Mouse (Mus musculus) frontal cortex, adult 2 months (tissue): Measurements from ENCODE around the gene Asf1b. TPM values are rescaled to one million over a fixed set of nuclear protein-coding genes. Genes with fewer than 3 reads are reported as not detected.
"Not testable (repeated sequence)": the region's sequence is repeated elsewhere in the genome, so short reads cannot be mapped to it uniquely, and the experiment has no call there.

Experiments used
- DNase-seq, 2 experiments: peaks; one replicate each; pipeline ENCODE4 v3.0.0; 2022; ENCODE audit warnings: low spot score in 1 of 2; ENCODE audit errors: extremely low spot score in 1 of 2
- polyA plus RNA-seq: library from polyadenylated mRNA; depleted of rRNA; stranded (reverse); fragments of >200 nt; gene quantifications from 2 replicates; pipeline ENCODE4 v1.2.3, GENCODE M21; 2012

Asf1b gene
- polyA plus RNA-seq, 1 experiment: 1.6 TPM

DNA sequence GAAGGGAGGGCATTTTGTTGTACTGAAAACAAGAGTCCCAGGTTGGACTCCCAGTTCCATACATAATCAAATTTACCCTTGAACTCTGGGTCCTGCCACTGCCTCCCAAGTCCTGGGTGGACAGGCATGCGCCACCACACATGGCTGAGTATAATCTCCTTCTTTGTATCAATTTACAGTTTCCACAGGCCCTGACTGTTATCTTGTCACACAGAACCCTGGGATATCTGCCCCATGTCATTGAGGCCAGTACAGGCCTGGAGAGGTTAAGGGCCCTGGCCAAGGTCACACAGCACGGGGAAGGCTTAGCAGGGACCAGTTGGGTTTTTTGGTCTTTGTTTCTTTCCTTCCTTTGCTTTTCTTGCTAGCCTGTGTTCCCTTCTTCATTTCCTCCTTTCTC, 37.2 kb downstream of the Asf1b start:
- no peak for DNase-seq

DNA sequence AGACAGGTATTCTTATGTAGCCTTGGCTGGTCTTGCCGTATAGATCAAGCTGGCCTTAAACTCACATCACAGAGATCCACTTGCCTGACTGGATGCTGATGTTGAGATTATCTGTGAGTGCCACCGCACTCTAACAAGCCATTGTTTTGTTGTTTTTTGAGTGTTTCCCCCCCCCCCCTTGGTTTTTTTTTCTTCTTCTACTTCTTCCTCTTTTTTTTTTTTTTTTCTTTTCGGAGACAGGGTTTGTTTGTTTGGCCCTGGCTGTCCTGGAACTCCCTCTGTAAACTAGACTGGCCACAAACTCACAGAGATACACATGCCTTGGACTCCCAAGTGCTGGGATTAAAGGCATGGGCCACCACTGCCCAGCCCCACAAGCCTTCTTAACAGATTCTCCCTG, 38.7 kb downstream of the Asf1b start:
- DNase-seq: no peak

DNA sequence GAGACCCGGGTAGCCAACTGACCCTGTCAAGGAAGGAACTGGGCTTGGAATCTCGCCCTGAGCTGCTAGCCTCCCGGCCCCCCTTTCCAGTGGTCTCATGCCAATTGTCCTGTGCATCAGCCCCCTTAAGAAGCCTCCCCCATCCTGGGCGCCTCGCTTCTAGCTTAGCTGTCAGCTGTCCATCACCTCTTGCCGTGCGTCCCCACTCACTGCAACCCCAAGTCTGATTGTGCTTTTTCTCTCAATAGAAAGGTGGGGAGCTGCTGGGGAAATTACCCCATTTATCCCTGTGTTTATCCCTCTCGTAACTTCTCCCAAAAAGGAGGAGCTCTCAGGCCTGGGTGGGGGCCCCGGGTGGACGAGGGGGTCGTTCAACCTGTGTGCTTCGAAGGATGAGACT, 40.7 kb downstream of the Asf1b start:
- DNase-seq: no peak

DNA sequence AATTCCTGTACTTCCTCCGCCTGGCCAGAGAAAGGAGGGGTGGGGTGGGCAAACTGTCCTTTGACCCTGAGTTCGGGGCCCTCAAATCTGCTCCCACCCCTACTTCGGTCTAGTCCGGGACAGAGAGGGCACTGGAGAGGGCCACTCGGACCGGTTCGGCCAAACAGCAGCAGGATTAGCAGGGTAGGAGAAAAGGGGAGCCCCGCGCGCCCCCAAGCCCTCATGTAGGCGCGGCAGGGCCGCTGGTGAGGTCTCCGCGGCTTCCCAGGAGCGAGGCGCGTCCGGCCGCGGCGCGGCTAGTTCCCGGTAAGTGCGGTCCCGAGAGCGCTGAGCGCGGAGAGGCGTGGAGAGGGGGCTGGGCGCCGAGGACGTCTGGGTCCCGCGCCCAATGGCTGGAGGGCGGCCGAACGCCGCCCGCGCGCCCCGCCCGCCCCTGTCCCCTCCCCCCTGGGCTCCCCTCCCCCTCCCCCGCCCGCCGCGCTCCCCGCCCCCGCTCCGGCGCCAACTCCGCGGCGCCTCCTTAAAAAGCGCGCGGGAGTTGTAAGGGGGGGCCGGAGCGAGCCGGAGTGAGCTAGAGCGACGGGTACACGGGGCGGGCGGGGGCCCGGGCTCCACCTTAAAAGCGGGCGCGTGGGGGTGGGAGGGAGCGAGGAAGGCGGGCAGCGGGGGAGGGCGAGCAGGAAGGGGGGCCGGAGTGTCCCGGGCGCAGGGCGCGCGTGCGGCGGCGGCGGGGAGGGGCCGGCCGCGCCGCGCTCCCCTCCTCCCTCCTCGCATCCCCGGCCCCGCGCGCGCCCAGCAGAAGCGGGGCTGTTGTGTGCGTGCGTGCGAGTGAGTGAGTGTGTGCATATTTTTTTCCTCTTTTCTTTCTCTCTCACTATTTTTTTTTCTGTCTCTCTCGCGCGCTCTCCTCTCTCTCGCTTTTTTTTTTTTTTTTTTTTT, 41.5 kb downstream of the Asf1b start:
- peak in 1 of 2 experiments; percentile 70 for DNase-seq

DNA sequence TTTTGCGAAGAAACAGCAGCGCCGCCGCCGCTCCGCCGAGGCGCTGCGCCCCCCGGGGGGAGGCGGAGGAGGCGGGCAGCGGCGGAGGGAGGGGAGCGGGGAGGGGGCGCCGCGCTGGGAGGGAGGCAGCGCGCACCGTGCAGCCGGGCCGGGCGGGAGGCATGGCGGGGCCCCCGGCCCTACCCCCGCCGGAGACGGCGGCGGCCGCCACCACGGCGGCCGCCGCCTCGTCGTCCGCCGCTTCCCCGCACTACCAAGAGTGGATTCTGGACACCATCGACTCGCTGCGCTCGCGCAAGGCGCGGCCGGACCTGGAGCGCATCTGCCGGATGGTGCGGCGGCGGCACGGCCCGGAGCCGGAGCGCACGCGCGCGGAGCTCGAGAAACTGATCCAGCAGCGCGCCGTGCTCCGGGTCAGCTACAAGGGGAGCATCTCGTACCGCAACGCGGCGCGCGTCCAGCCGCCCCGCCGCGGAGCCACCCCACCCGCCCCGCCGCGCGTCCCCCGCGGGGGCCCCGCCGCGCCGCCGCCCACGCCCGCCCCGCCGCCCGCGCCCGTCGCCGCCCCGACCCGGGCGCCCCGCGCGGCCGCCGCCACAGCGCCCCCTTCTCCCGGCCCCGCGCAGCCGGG, 42.3 kb downstream of the Asf1b start, which contains the start of gene Samd1:
TSS of gene Samd1 (plus strand) at position 162 of the 631 bp plus-strand sequence.
- peak in 1 of 2 experiments; percentile 52 for DNase-seq

DNA sequence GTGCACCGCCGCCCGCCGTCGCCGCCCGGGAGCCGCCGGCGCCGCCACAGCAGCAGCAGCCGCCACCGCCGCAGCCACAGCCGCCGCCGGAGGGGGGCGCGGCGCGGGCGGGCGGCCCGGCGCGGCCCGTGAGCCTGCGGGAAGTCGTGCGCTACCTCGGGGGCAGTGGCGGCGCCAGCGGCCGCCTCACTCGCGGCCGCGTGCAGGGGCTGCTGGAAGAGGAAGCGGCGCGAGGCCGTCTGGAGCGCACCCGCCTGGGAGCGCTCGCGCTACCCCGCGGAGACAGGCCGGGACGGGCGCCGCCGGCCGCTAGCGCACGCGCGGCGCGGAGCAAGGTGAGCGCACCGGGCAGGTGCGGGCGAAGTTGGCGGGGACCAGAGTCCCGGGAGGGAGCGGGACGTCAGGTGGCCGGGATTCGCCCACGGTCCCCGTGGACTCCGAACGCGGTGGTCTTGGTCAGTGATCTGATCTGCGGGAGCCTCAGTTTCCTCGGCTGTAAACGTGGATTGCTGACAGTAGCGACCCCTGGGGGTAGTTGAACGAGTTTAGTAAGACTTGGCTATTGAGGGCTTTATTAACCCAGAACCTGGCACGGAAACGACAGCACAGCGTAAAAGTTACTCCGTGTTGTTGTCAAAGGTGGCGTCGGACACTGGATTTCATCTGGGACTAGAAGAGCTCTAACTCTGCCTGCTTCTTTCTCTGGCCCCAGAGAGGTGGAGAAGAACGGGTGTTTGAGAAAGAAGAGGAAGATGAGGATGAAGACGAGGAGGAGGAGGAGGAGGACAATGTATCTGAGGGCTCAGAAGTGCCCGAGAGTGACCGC, 43.1 kb downstream of the Asf1b start:
- peak in 1 of 2 experiments; percentile 50 for DNase-seq

DNA sequence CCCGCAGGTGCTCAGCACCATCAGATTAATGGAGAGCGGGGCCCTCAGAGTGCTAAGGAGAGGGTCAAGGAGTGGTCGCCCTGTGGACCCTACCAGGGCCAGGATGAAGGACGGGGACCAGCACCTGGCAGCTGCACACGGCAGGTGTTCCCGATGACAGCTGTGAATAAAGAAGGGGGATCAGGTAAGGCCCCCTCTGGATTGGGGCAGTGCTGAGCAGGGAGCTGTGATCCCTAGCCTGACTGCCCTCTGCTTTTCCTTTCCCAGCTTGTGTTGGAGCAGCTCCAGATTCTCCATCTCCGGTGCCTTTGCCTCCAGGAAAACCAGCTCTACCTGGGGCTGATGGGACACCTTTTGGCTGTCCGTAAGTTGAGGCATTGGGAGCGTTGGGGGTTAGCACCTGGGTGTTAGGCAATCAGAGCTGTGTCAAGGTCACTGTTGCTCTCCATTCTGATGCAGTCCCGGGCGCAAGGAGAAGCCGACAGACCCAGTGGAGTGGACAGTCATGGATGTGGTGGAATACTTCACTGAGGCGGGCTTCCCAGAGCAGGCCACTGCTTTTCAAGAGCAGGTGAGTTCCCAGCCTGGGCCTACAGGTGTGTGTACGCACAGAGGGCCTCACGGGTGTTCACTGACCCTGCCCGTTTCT, 43.9 kb downstream of the Asf1b start:
- no peak for DNase-seq

DNA sequence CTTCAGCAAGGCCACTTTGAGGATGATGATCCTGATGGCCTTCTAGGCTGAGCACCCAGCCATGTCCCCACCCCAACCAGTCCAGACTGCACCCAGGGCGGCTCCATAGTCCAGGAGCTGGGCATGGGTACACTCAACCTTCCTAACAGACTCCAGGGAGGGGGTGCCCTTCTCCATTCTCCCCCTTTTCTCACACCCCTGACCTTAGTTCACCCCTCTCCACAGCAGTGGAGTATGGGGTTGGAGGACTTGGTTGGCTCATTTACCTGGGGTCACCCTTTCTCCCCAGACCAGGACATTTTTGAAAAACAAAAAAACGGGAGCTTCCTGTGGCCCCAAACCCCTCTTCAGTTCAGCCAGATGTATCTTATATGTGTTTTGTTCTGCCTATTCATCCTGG, 44.5 kb downstream of the Asf1b start:
- DNase-seq: no peak

DNA sequence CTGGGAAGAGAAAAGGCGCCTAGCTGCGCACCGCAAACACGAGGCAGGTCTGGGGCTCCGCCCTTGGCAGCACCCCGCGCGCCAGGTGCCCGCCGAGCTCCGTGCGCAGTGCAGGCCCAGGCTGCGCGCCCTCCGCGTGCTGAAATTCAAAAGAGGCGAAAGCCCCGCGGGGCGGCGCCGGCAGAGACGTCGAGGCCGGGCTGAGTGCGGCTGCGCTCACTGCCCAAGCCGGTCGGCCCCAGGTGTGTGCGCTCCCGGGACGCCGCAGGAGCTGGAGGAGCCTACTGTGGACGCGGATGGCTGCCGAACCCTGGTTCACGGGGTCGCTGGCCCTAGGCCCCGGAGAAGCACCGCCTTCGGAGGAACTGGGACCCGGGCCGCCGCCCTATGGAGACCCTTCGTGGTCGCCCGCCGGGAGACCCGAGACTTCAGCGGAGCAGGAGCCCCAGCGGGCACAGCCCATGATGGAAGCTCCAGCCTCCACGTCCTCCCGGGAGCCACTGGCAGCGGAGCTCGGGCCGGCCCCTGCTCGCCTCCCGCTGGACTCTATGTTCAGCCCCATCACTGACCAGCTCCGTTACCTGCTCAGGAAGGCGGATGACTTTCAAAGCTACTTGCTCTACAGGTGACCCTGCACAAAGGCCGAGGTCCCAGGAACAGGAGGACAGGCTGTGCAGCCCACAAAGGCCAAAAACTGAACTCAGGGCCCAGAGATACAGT, 46.1 kb downstream of the Asf1b start, which contains the start of gene 1700067K01Rik:
TSS of gene 1700067K01Rik (plus strand) at position 222 of the 720 bp plus-strand sequence.
- no peak for DNase-seq

DNA sequence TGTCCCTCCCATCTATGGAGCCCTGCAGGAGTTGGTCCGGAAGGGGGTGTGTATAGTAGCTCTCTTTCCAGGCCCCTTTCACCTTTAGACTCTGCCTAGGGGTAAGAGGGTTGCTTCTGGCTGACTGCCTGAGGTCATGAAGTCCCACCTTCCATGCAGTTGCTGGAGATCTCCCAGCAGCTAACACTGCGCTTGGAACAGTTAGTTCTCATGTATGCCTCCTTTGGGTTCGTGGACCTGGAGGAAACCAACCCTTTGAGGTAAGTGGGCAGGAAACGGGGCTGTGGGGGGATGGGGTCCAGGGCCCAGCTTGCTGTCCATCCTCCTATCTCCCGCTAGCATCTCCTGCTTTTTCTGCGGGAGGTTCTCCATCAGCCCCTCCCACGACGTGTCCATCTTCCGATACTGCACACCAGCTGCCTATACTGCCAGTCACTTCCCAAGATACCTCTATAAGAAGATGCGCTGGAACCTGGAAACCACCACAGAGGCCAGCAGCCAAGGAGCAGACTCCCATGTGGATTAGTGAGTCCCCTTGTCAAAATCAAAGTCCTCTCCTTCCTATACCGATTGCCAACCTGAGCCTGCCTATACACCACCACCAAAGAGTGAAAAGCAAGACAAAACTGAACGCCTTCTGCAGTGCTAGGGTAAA, 47.8 kb downstream of the Asf1b start:
- no peak for DNase-seq

DNA sequence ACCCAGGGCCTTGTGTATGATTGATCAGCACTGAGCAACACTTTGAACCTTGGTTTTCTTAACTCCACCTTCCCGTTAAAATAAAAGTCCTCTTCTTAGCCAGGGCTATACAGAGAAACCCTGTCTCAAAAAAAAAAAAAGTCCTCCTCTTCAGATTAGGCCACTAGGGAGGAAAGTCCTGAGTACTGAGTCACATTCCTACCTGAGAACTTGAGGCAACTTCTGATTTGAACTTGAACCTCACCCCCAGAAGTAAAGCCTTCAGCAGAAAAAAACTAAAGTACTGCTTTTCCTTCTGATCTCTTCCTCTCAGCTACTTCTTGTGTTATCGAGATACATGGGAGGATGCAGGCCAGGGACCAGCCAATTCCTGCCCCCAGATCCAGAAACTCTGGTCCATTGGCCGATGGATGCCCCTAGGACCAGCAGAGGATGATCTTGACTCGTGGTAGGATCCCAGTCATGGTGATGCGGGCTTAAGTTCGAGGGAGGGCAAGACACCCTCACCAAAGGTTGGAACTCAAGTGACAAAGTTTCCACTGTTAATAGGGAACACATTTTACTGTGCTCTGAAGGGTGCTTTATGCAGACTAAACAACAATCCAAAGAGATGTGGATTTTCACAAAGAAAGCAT, 48.4 kb downstream of the Asf1b start:
- no peak for DNase-seq

DNA sequence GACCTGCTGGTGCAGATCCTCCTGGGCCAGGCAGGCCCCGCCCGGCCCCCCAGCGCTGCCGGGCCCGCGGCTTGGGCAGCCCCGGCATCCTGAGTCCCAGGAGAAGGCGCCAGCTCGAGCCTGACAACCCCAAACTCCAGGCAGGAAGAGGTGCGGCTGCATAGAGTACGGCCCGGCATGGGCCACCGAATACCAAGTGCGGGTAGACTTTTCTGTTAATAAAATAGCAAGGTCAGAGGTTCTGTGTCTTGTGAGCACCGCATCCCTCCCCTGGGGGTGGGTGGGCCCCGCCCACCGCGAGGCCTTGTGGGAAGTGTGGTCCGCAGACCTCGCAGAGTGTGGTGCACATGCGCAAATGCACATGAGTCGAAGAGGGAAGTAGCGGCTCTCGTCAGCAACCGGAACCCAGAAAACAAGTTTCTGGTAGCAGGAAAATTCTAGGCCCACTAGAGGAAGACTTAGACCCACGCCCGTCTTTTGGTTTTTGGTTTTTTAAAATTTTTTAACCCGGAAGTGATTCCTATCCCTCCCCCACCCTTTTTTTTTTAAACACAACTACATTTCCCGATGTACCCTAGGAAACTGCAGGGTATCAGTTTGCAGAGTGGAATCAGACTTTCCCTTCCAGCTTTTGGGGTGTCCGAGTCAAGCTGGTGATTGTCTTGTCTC, 49.4 kb downstream of the Asf1b start:
- peak; percentile 84 to 92 for DNase-seq

DNA sequence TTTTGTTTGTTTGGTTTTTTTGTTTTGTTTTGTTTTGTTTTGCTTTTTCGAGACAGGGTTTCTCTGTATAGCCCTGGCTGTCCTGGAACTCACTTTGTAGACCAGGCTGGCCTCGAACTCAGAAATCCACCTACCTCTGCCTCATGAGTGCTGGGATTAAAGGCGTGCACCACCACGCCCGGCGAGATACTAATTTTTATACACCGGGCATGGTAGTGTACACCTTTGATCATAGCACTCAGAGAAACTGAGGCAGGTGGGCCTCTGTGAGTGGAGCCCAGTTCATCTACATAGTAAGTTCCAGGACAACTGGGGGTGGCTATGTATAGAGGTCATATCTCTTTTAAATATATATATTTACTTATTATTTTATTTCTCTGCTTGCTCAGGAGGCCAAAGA, 50.2 kb downstream of the Asf1b start:
- DNase-seq: not testable (repeated sequence)

DNA sequence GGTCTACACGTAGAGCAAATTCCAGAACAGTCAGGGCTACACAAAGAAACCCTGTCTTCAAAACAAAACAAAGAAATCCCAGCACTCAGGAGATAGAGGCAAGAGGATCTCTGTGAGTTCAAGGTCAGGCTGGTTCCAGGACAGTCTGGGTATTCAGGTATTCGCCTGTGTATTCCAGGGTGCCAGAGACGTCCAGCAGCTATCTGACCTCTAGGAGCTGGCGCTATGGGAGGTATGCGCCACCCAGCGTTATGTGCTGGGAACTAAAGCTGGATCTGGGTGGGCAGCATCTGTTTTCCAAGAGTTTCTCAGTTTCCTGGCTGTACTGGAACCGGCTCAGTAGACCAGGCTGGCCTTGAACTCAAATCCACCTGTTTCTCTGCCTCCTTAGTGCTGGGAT, 53.1 kb downstream of the Asf1b start:
- DNase-seq: no peak

DNA sequence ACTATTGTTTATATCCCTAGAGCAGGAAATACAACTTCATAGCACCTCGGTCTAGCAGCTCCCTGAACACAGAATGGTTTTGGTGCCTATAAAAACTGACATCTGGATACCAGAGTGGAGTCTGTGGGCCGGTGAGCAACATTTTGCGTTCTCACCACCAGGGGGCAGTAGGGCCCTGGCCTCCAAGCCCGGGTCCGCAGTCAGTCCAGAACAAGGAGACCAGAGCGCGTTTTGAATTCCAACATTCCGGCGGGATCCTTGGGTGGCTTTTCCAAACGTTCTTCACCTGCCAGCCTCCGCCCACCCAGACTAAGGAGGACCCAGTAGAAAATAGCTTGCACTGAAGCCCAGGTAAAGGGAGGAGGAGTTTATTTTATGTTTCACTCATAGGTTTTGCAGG, 54.6 kb downstream of the Asf1b start:
- DNase-seq: peak in 1 of 2 experiments; percentile 92

DNA sequence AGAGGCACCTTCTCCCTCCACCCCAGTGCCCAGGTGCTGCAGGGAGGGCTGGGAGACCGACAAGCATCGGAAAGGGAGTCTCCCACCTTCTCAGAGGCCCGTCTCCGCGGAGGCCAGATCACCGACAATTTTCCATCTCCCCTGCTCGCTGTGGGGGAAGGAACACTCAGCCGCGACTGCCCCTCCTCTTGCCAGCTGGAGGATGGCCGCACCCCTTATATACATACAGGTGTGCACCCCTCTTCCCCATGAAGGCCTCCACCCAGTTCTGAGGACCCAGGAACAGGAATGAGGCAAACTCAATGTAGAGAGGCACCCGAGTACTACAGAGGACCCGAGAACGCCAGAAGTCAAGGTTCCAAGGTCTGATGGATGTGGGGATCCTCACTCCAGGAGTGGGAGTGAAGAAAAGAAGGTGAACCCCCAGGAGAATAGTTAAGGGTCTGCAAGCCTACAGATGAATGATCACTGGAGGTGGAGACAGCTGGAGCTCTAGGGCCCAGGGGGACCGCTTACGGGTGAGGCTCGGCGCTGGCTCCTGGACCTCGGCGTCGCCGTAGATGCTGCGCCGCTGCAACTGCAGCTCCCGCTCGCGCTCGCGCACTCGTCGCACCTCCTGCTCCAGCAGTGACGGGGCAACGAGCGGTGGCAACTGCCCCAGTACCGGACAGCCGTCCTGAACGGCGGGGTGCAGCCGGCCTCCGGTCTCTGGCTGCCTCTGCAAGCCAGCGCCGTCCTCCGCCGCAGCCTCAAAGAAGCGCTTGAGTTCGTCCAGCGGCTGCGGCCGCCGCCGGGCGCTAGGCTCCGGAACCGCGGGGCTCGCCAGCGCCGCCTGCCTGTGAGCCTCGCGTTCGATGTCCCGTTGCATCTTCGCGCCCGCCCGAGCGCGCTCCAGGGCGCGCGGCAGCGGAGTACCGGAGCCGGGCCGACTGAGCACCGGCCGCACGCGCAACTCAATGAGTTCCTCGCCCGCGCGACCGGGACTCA, 55.6 kb downstream of the Asf1b start:
- DNase-seq: peak in 1 of 2 experiments; percentile 63
